Mouse (Mus musculus): ENCODE measurements around the gene Pagr1a. TPM values are rescaled to one million over a fixed set of nuclear protein-coding genes. Genes with fewer than 3 reads are reported as not detected.

Pagr1a gene
- 10 to 100 TPM; 10.1 to 19.1 TPM for total RNA-seq (2021)
- long read RNA-seq, experiment 1, transcript Pagr1a-202 (3 exons, 1,430 nt): major isoform, 26 of 38 reads
- long read RNA-seq, experiment 1, partial matches to known transcripts: 0 of 38 reads
- long read RNA-seq, experiment 1, other reads (novel, unspliced or antisense): 12 of 38 reads
- long read RNA-seq, experiment 2, transcript Pagr1a-202 (3 exons, 1,430 nt): major isoform, 22 of 24 reads
- long read RNA-seq, experiment 2, partial matches to known transcripts: 1 of 24 reads
- long read RNA-seq, experiment 2, other reads (novel, unspliced or antisense): 1 of 24 reads

DNA sequence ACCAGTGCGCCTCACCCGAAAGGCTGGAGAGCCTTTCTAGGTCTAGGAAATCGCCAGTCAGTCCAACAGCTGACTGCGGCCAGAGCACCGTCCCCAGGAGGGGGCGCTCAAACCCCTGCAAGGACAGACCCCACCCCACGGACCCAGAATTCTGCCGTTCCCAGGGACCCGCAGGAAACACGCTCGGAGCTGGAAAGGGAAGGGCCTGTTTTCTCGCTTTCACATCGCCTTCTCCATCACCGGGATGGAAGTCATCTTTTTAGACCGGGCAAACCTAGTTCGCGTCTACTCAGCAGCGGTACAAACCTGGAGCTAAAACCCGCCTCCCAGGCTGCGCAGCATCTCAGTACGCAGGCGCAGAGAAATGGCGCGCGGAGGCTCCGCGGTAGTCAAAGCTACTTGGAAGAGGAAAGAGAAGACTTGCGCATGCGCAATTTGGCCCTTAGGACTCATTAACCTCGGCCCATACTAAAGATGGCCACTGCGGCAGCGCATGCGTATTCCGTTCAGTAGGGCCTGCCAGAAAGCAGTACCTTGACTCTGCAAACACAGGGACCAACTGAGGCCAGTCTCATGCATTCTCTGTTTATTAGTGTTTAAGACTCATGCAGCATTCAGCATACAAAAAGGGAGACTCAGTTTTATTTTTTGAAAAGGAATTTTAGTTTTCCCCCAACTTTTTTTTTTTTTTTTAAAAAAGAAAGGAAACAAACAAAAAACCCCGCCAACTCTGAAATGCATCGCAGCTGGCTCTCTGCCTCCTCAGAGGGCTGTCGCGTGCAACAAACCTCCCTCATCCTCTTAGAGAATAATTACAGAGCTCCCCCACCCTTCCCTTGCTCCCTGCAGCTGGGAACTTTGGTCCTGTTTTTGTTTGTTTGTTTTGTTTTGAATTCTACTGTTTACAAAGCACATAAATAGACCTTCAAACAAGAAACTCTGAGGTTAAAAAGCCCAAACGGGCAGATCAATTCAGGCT, at the start of gene Pagr1a:
TSS of gene Pagr1a (minus strand) at position 382 of the 979 bp plus-strand sequence.
- DNase-seq: peak; percentile 96

GRCm38 (mm10) chr7:127066317-127066716, 49.2 kb upstream of the Pagr1a start:
- peak; percentile 28 for DNase-seq

- DNase-seq: no peak
Measured at GRCm38 (mm10) chr7:127065538-127065937, 48.4 kb upstream of the Pagr1a start.

GRCm38 (mm10) chr7:127055026-127055585, 38.0 kb upstream of the Pagr1a start:
- no peak for DNase-seq

DNA sequence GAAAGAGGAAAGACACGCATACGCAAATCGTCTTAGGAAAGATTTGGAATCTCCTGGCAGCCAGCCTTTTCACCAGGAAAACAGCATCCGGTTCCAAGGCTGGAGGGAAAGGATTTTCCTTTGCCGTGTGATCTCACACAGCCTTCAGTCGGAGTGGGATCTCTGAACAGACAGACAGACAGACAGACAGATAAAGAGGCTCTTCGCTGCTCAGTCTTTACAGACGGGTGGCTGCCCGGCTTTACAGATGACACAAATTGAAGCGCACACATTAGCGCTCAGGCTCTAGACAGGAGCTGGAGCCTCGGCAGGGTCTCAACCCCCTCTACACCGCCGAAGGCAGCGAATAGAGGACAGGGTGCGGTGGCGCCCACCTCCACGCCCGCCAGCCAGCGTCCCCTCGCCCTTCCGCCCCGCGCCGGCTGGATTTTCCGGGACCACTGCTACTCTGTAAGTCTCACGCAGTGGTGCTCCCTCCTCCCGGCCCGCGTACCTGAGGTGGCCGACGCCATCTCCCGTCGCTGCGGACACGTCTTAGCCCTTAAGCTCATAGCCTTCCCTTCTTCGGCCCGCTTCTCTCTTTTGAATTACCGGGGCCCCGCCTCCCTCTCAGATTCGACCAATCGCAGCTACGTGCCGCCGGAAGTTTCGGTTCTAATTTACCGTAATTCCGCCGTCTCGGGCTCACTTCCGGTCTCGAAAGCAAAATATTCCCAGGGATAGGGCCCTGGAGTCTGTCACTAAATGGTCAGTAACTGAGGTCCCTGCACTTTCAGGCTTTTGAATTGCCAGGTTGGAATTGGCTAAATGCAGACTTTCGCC, 24.9 kb upstream of the Pagr1a start, which contains the start of gene Kif22:
TSS of gene Kif22 (minus strand) at position 621 of the 822 bp plus-strand sequence.
- peak; percentile 95 for DNase-seq

GRCm38 (mm10) chr7:127031244-127031643, 14.1 kb upstream of the Pagr1a start:
- no peak for DNase-seq

GRCm38 (mm10) chr7:127030172-127030571, 13.0 kb upstream of the Pagr1a start:
- no peak for DNase-seq

DNA sequence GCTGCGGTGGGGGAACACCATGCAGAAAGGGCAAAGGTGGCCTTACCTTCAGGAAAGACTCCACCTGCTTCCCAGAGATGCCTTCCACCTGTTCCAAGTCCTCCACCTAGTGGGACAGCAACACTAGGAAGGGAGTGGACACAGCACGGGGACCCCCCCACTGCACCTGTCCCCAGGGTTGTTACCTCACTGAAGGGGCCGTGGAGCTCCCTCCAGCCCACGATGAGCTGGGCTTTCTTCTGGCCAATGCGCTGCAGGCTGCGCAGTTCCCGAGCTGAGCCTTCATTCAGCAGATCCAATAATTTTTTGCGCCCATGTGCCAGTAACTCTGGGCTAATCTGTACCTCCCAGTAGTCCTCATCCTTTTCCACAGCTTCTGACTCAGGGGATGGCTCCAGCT, 10.7 kb upstream of the Pagr1a start:
- DNase-seq: no peak

DNA sequence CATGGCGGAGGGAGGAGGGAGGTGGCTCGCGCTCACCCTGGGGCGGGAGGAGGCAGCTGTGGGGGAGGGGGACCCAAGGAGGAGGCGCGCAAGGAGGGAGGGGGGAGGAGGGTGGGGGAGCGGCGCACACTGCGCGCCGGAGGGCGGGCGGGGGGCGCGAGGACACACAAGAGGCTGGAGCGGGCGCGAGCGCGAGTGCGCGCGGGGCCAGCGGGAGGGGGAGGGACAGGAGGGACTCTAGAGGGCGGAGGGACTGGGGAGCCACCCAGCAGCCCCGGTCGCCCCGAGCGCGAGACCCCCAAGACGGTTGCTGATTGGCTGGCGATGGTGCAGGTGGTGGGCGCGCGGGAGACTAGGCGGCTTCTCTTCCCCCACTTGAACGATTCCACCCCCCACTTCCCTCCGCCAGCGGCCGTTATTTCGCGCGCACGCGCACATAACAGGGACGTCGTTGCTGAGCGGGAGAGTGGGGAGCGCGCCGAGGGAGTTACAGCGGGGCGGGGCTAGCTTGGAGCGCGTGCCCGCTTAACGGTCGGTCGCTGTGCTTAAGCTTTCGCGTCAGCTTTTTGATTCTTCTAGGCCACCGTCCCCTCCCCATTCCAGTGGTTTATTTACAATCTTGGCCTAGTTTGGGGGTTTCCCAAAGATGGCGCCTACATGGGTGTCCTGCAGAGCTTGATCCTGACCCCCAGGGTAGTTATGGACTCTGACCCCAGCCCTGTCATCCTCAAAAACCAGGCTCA, 10.0 kb upstream of the Pagr1a start, which contains the start of gene Maz:
TSS of gene Maz (minus strand) at position 54 of the 743 bp plus-strand sequence.
- peak; percentile 99 for DNase-seq

DNA sequence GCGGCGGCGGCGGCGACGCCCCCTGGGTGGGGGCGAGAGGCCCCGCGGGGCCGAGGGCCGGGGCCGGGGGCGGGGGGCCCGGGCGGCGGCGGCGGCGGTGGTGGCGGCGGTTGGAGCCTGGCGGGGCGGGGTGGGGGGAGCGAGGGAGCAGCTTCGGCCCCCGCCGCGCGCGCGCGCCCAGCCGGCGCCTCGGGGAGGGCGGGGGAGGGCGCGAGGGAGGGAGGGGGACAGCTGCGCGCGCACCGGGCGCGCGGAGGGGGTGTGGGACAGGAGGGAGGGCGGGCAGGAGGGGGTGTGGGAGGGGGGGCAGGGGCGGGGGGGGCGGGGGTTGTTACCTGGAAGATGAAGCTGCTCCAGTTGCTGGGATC, 9.4 kb upstream of the Pagr1a start:
- peak; percentile 93 for DNase-seq

DNA sequence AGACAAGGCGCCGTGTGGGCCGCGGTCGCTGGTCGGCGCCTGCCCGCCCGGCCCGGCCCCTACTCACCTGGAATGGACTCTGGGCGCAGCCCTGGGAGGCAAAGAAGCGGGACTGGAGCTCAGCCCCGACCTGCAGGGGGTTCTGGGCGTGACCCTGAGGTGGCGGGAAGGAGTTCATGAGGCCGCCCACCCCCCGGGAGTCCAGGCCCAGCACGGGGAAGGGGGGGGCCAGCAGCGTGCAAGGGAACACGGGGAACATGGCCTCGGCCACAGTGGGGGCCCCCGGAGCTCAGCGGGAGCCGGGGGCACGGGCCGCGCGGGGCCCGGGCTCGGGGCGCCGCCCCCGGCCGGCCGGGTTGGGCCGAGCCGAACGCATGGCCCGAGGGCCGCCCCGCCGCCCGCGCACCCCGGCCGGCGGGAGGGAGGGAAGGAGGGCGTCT, 9.0 kb upstream of the Pagr1a start:
- DNase-seq: peak; percentile 78

DNA sequence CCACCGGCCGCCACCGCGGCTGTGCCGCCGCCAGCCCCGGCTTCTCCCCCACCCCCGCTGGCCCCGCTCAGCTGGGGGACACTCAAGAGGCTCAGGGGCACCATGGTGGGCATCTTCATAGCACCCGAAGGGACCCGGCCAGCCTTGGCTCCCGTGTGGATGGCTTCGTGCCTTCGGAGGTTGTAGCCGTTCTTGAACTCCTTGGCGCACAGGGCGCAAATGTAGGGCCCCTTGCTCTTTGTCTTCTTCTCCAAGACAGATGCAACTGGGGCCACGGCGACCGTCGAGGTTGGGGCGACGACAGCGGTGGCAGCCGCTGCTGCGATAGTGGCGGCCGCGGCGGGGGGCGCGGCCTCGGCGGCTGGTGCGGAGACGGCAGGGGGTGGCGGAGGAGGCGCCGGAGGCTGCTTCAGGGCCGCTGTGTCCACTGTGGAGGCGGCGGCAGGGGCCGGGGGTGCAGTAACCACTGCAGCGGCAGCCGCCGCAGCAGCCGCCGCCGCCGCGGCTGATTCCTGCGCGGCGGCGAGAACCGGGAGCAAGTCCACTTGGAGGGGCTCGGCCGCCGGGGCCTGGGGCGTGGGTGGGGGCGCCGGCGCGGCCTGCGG, 8.5 kb upstream of the Pagr1a start:
- DNase-seq: peak; percentile 74

- peak; percentile 86 for DNase-seq
Measured at GRCm38 (mm10) chr7:127024755-127025555, 7.8 kb upstream of the Pagr1a start.

DNA sequence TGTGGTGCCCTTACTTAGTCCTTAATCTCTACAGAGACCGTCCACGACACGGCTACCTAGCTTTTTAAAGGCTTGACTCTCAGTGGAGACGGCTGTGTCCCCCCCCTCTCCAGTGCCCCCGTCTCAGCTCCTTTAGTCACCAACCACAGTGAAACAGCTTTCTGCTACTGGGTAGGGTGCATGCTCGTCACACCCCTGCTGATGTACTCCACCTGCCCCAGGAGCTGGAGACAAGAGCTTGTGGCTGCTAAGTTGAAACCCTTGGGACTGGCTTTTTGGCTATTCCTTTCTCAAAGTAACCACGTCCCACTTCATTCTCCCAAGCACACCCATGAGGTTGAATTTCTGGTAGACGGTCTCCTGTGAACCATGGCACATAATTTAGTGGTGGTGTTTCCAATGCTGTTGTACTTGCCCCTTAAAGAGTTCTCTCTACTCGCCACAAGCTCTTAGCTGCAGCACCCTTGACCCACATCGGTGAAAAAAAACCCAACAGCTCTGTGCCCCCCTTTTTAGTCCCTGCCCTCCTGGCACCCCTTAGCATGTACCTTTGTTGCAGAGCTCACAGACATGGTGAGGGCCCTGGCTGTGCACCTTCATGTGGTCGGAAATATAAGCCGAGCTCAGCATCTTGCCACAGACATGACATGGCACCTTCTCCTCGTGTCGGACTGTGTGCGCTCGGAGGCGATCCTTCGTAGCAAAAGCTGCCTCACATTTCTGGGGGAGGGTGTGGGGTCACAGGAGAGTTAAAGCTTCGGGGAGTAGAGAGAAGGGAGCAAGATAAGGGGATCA, 6.9 kb upstream of the Pagr1a start:
- DNase-seq: peak; percentile 25

- DNase-seq: peak; percentile 24
Measured at GRCm38 (mm10) chr7:127023272-127023691, 6.1 kb upstream of the Pagr1a start.

DNA sequence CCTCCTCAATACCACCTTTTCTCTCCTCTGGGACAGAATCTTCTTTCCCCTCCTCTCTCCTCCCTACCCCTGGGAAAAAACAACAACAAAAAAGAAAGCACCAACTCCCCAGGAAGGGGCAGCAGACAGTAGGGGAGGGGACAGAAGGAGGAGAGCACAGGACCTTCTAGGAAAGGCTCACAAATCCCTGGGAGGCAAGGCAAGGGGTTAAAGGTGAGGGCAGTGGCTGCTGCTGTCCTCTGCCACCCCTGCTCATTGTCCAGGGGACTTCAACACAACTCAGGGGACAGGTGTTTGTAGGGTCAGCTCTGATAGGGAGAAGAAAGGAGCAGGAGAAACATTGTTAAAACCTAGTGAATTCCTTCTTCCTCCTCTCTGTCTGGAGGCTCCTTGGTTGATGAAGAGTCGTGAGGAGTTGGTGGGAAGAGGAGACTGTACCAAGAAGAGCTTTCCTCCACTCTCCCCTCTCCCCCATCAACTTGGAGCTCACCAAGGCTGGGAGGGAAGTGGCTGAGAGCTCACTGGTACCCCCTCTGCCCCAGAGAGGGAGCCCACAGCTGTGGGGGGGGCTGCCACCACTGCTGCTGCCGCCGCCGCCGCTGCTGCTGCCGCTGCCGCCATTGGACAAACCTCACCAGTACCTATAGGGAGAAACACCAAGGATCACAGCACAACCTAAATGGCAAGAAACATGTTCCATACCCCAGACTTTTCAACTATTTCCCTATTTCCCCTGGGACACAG, 5.5 kb upstream of the Pagr1a start:
- DNase-seq: no peak

GRCm38 (mm10) chr7:127021563-127022527, 4.7 kb upstream of the Pagr1a start:
- DNase-seq: no peak
